Mouse (Mus musculus) left cerebral cortex, adult 2 months (tissue): ENCODE results near the gene Zfp704. TPM values are rescaled to one million over a fixed set of nuclear protein-coding genes. Genes with fewer than 3 reads are reported as not detected.
A peak's percentile ranks its signal among the peaks of the same experiment; 100 is the strongest.

Source experiments
- DNase-seq, 2 experiments: peaks; one replicate each; pipeline ENCODE4 v3.0.0; 2021 to 2022; ENCODE audit warnings: low spot score in 2 of 2, mixed read lengths in 1 of 2; ENCODE audit errors: extremely low spot score in 1 of 2
- H3K27ac ChIP-seq: fragments of 200-600 bp; 2 replicates; pipeline ENCODE4 v1.8.1; 2022
- H3K4me3 ChIP-seq: fragments of 200-600 bp; 2 replicates; pipeline ENCODE4 v1.8.1; 2022
- CTCF ChIP-seq: fragments of 200-600 bp; IDR thresholded peaks from 2 replicates; pipeline ENCODE4 v1.8.1; 2022; ENCODE audit warnings: antibody characterized with exemption, mild to moderate bottlenecking, moderate library complexity
- intact Hi-C: fragments of 180-260 bp; cut with DNase I; formaldehyde crosslinking; loops from one replicate; pipeline ENCODE4 v1.15.1; 2025
- total RNA-seq, 2 experiments: library from RNA; stranded (reverse); gene quantifications; 2 replicates each; pipeline ENCODE4 v1.2.3; 2021

The Zfp704 gene
- total RNA-seq, 2 experiments from 2014 or later, result 31.7 to 34.6 TPM

GRCm38 (mm10) chr3:9610426-9610825, 541 bp upstream of the Zfp704 start:
- Histone ChIP-seq H3K27ac (peak overlapping the region; percentile 57; the same call in 1 of the 2 replicates), H3K4me3 (peak overlapping the region; percentile 39)
- TF ChIP-seq CTCF, result no peak
- intact Hi-C loops, result loop anchor here (5.0 kb wide), 1 partner anchor 92 kb away; no protein-coding TSS in a partner anchor
- no peak for DNase-seq

GRCm38 (mm10) chr3:9608906-9609580, 842 bp downstream of the Zfp704 start:
- peak overlapping the region; percentile 84 for H3K27ac ChIP-seq
- TF ChIP-seq CTCF, result no peak
- intact Hi-C loops, result loop anchor here (5.0 to 10.0 kb wide), 3 partner anchors 87 to 336 kb away; no protein-coding TSS in a partner anchor
- peak overlapping the region; percentile 85 for H3K4me3 ChIP-seq
- peak; percentile 43 to 56 for DNase-seq

- Histone ChIP-seq H3K27ac (peak overlapping the region; percentile 32; the same call in 1 of the 2 replicates), H3K4me3 (peak overlapping the region; percentile 85)
- peak; percentile 30 to 50 for DNase-seq
- no peak for TF ChIP-seq CTCF
- intact Hi-C loops, result loop anchor here (5.0 to 10.0 kb wide), 3 partner anchors 86 to 336 kb away; no protein-coding TSS in a partner anchor
Observed at GRCm38 (mm10) chr3:9608441-9608905, 1.4 kb downstream of the Zfp704 start.

- H3K4me3 ChIP-seq, result peak overlapping the region; percentile 85
- TF ChIP-seq CTCF, result no peak
- no peak overlapping the region for H3K27ac ChIP-seq
- DNase-seq, result no peak
- intact Hi-C loops, result loop anchor here (5.0 to 10.0 kb wide), 3 partner anchors 85 to 337 kb away; no protein-coding TSS in a partner anchor
Observed at GRCm38 (mm10) chr3:9607686-9608085, 2.2 kb downstream of the Zfp704 start.

- intact Hi-C loops, result loop anchor here (5.0 to 10.0 kb wide), 3 partner anchors 84 to 339 kb away; no protein-coding TSS in a partner anchor
- Histone ChIP-seq H3K27ac (no peak overlapping the region), H3K4me3 (no peak overlapping the region)
- no peak for DNase-seq
- no peak for TF ChIP-seq CTCF
Observed at GRCm38 (mm10) chr3:9605784-9606706, 3.8 kb downstream of the Zfp704 start.

- Histone ChIP-seq H3K4me3 (no peak overlapping the region), H3K27ac (no peak overlapping the region)
- TF ChIP-seq CTCF, result no peak
- DNase-seq, result no peak
- intact Hi-C loops, result loop anchor here (5.0 to 10.0 kb wide), 3 partner anchors 83 to 340 kb away; no protein-coding TSS in a partner anchor
Observed at GRCm38 (mm10) chr3:9604941-9605340, 4.9 kb downstream of the Zfp704 start.

- no peak for TF ChIP-seq CTCF
- Histone ChIP-seq H3K27ac (no peak overlapping the region), H3K4me3 (no peak overlapping the region)
- DNase-seq, result no peak
- intact Hi-C loops, result loop anchor here (10.0 kb wide), 1 partner anchor 341 kb away; no protein-coding TSS in a partner anchor
Observed at GRCm38 (mm10) chr3:9603866-9604265, 6.0 kb downstream of the Zfp704 start.

GRCm38 (mm10) chr3:9600577-9600976, 9.3 kb downstream of the Zfp704 start:
- no peak overlapping the region for H3K4me3 ChIP-seq
- no peak for TF ChIP-seq CTCF
- no peak for DNase-seq
- H3K27ac ChIP-seq, result no peak overlapping the region
- intact Hi-C loops, result loop anchor here (10.0 kb wide), 1 partner anchor 344 kb away; no protein-coding TSS in a partner anchor

- DNase-seq, result no peak
- no peak overlapping the region for H3K27ac ChIP-seq
- intact Hi-C loops, result loop anchor here (10.0 kb wide), 1 partner anchor 345 kb away; no protein-coding TSS in a partner anchor
- H3K4me3 ChIP-seq, result no peak overlapping the region
- TF ChIP-seq CTCF, result no peak
Observed at GRCm38 (mm10) chr3:9599738-9600410, 10.0 kb downstream of the Zfp704 start.

- DNase-seq, result no peak
- H3K4me3 ChIP-seq, result no peak overlapping the region
Observed at GRCm38 (mm10) chr3:9598061-9598460, 11.8 kb downstream of the Zfp704 start.

GRCm38 (mm10) chr3:9594457-9594856, 15.4 kb downstream of the Zfp704 start:
- H3K27ac ChIP-seq, result no peak overlapping the region
- DNase-seq, result no peak
- intact Hi-C loops, result loop anchor here (5.0 kb wide), 1 partner anchor 192 kb away; no protein-coding TSS in a partner anchor
- TF ChIP-seq CTCF, result no peak
- no peak overlapping the region for H3K4me3 ChIP-seq

More at GRCm38 (mm10) chr3:9598061-9598460, 11.8 kb downstream of the Zfp704 start:
- intact Hi-C loops, result no loop called here
- TF ChIP-seq CTCF, result no peak
- H3K27ac ChIP-seq, result no peak overlapping the region
